Mouse (Mus musculus): Measurements from ENCODE around the gene Fam13c.

Fam13c gene

DNA sequence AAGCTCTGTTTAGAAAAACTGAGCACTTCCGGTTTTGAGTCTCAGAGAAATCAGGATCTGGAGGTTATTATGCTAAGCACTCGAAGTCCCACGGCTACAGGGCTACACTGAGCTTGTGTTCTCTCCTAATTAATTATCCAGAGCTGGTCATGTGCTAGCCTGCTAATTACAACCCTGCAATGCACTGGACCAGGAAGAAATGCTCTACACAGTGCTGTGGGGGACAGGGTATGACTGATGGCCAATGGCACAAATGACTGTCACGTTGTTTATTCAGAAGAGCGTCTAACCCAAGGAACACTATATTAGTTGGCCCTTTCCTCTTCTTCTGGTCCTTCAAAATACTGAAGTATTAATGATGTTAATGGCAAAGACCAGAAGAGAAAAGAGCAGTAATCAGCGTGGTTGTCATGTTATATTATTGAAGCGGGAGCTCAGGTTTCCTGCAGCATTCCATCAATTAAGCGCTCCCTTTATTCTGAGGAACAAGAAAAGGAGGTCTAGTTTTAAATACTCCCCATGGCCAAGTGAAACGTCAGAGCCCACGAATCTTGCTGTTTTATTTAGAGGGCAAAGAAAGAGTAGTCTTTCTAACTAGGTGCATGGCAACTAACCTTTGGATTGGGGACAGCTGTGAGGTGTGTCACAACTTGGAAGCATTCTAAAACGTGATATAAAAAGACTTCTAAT is 18.4 kb downstream of the Fam13c start:
- DNase-seq (ENCODE audit: low spot score in 2 of 2), result no peak

GRCm38 (mm10) chr10:70465638-70466037 is 25.4 kb downstream of the Fam13c start:
- DNase-seq (ENCODE audit: low spot score in 2 of 2), result no peak

DNA sequence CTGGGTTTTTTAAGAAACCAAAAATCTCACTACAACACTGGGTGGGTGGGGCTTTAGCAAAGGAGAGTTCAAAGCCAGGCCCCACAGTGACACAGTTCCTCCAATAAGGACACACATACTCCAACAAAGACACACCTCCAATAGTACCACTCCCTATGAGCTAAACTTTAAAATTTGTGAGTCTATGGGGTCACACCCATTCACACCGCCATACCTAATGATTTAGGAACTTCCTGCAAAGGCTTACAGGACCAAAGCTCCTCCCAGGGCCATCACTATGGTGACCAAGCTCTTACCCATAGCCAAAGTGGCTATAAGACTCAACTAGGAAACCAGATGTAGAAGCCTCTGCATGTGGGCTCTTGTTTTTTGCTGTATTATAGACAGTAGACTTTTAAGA is 30.6 kb downstream of the Fam13c start:
- no peak for DNase-seq (ENCODE audit: low spot score in 2 of 2)

- DNase-seq (ENCODE audit: low spot score in 2 of 2), result no peak
Observed at GRCm38 (mm10) chr10:70477741-70478145, 37.5 kb downstream of the Fam13c start.

DNA sequence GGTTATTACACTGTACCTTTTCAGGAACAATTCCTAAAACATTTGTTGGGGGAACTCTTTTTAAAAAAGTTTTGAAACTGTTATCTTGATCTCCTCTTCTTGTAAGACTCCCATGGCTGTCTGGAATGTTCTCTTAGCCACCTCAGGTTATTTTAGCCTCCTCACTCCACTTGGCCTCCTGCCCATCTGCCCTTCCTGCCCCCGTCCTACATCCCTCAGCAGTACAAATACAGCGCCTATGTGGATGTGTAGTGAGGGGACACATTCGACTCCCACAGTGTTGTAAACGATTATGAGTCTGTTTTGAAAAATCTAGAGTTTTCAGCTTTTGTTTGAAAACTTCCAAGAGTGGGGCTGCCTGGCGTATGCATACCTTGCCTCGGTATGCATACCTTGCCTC is 43.5 kb downstream of the Fam13c start:
- DNase-seq (ENCODE audit: low spot score in 2 of 2), result no peak

- DNase-seq (ENCODE audit: low spot score in 2 of 2), result no peak
Observed at GRCm38 (mm10) chr10:70484568-70485286, 44.4 kb downstream of the Fam13c start.

GRCm38 (mm10) chr10:70485287-70485612 is 45.0 kb downstream of the Fam13c start:
- no peak for DNase-seq (ENCODE audit: low spot score in 2 of 2)

GRCm38 (mm10) chr10:70486651-70487050 is 46.4 kb downstream of the Fam13c start:
- DNase-seq (ENCODE audit: low spot score in 2 of 2), result no peak

DNA sequence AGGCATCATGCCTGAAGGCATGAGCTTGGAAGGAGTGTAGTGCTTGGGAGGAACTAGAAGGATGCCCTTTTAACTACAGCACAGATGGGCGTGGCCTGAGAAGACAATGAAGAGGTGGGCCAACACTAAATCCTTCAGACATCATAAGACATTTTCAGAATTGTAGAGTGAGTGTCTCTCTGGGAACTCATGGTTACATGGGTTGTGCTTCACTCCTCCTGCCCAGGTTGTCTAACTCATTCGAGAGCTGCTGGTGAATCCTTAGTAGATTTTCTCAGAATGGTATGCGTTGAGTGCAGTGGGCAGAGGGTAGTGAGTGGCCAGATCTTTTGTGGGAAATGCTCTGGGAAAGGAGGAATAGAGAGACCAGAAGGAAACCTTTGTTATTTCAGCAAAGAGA is 53.6 kb downstream of the Fam13c start:
- DNase-seq (ENCODE audit: low spot score in 2 of 2), result no peak

GRCm38 (mm10) chr10:70494441-70494840 is 54.2 kb downstream of the Fam13c start:
- no peak for DNase-seq (ENCODE audit: low spot score in 2 of 2)

- no peak for DNase-seq (ENCODE audit: low spot score in 2 of 2)
Observed at GRCm38 (mm10) chr10:70495106-70496104, 55.1 kb downstream of the Fam13c start.

DNA sequence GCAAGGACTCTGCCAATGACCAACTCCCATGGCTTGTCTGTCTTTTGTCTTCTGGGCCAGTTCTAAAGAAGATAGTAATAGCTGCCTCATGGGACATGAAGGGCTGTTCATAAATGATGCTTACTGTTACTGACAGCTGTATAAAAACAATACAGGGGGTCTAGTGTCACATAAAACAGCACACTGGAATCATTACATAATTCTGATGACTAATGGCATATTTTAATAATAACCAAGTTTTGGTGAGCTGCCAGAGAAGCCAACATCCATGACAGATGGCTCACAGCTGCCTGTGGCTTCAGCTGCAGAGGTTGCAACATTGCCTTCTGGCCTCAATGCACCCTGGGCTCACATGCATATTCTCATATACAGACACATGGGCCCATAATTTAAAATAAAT is 56.7 kb downstream of the Fam13c start:
- no peak for DNase-seq (ENCODE audit: low spot score in 2 of 2)

GRCm38 (mm10) chr10:70498328-70498727 is 58.0 kb downstream of the Fam13c start:
- DNase-seq (ENCODE audit: low spot score in 2 of 2), result no peak

DNA sequence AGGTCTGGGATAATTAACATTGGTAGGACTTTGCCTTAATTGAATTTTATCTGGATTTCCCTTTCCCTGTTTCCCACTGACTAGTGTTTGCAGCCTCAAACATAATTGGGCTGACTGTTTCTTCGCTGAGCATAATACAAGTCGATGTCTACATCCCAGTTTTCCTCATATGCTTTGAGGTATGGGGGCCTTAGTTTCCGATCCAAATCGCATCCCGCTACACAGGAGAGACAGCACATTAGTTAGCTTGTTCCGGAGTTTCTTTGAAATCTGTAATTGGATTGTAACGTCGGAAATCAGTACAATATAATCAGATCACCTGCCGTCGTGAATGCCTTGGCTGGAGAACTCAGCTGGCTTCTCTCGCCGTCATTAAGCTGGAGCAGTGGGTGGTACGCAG is 59.0 kb downstream of the Fam13c start:
- DNase-seq (ENCODE audit: low spot score in 2 of 2), result no peak

GRCm38 (mm10) chr10:70504871-70505270 is 64.6 kb downstream of the Fam13c start:
- no peak for DNase-seq (ENCODE audit: low spot score in 2 of 2)

DNA sequence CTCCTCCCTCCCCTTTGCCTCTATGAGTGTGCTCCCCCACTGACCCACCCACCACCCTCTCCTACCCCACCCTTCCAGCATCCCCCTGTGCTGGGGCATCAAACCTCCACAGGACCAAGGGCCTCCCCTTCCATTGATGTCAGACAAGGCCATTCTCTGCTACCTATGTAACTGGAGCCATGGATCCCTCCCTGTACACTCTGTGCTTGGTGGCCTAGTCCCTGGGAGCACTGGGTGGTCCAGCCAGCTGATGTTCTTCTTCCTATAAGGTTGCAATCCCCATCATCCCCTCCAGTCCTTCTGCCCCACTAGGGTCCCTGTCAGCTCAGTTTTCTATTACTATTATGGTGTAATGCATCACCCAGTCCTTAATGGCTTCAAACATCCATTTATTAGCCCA is 65.1 kb downstream of the Fam13c start:
- DNase-seq (ENCODE audit: low spot score in 2 of 2), result no peak

DNA sequence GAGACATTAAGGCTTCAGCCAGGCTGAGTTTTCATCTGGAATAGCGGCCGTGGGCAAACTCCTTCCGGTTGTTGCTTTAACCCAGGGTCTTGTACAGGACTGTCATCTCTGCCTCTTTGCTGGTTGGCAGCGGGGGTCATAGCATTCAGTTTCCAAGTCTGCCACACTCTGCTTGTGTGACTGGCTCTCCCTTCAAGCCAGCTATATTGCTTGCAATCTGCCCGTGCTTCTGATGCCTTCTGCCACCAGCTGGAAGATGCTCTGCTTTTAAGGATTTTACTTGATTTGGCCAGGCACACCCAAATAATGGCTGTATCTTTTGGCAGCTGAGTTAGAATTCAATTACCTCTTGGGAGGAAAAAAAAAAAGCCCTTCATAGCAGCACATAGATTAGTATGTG is 65.6 kb downstream of the Fam13c start:
- DNase-seq (ENCODE audit: low spot score in 2 of 2), result no peak

DNA sequence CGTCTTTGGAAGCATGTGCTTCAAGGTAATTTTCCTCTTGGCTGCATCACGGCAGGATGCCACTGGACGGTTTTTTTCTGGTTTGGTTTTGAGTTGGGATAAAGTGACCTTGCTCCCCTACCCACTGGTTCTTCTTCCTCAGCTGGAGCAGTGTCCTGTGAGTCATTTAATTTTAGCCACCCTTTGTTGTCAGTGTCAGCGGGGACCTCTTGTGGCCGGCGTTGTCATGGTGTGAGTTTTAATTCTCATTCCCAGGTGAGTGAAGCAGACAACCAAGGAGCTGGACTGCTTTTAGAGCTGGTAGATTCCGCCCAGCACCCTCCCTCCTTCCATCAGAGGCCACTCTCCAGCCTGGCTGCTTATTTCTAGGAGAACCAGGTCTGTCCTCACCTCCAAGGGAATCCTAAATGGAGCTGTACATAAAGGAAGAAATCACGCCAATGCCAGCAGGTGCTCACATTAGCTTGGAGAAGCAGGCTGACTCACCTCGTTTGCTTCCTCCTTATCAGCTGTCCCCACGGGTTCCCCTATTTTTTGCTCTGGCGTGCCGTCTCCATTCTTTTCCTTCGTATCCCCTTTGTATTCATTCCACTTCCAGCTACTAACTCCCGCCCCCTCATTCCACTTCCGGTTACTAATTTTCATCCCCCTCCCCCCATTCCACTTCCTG is 66.4 kb downstream of the Fam13c start:
- DNase-seq (ENCODE audit: low spot score in 2 of 2), result no peak

- no peak for DNase-seq (ENCODE audit: low spot score in 2 of 2)
Observed at GRCm38 (mm10) chr10:70507880-70508279, 67.6 kb downstream of the Fam13c start.

- no peak for DNase-seq (ENCODE audit: low spot score in 2 of 2)
Observed at GRCm38 (mm10) chr10:70514848-70515247, 74.6 kb downstream of the Fam13c start.

- no peak for DNase-seq (ENCODE audit: low spot score in 2 of 2)
Observed at GRCm38 (mm10) chr10:70516661-70517060, 76.4 kb downstream of the Fam13c start.

GRCm38 (mm10) chr10:70519640-70520099 is 79.4 kb downstream of the Fam13c start:
- DNase-seq (ENCODE audit: low spot score in 2 of 2), result no peak
